Mouse (Mus musculus) thymus, adult 2 months (tissue): Measurements from ENCODE around the gene Colgalt1.

Experiments
- CTCF ChIP-seq: fragments of 200-500 bp; IDR thresholded peaks from 2 replicates; pipeline ENCODE4 v1.5.1; 2012; ENCODE audit warnings: mild to moderate bottlenecking, control low read depth, low read length, moderate library complexity, borderline replicate concordance; ENCODE audit not compliant: control insufficient read depth, poor library complexity, insufficient read depth; ENCODE audit errors: extremely low read depth
- POLR2A ChIP-seq: fragments of 200-500 bp; IDR thresholded peaks from 2 replicates; pipeline ENCODE4 v1.6.1; 2012; ENCODE audit warnings: mild to moderate bottlenecking, low read length, control low read depth, moderate library complexity; ENCODE audit not compliant: control insufficient read depth, poor library complexity, insufficient read depth; ENCODE audit errors: extremely low read depth

DNA sequence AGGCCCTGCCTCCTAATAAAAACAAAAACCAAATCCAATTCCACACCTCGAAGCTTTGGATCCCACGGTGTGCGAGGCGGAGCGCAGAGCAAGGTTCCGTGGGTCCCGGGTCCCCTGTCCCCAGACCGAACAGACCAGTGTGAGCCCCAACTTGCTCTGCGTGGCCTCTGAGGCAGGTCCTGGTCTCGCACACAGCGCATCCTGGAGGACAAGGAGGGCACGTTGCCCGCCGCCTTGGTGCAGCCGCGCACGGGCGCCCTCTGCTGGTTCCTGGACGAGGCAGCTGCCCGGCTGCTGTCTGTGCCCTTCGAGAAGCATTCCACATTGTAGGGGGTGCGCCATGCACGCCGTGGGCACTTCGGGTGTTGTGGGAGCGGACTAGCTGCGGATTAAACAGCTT lies 14.9 kb upstream of the Colgalt1 start:
- peak; percentile 100 for TF ChIP-seq CTCF
- TF ChIP-seq POLR2A: no peak
